ENCODE assay signal across 7 mouse cellular contexts in genomic region chr17:24478663-24479380, GRCm38 (mm10). TPM values are rescaled to one million over a fixed set of nuclear protein-coding genes. Genes with fewer than 3 reads are reported as not detected.
DNase-seq lines count a peak whose midpoint lies in the region; ATAC-seq lines count a peak whose summit lies in the region.

Mlst8 (minus strand) TSS chr17:24479078.

- no peaks in the 10 kb centered on the region for H3K27me3 ChIP-seq in embryonic facial prominence, embryonic 11.5 days (ENCODE audit: control insufficient read depth, insufficient read depth, low read length)
- no peaks in the 10 kb centered on the region for H3K27me3 ChIP-seq in limb, embryonic 11.5 days (ENCODE audit: control insufficient read depth, insufficient read depth, low read length)
- H3K27me3 ChIP-seq in midbrain, embryonic 14.5 days (ENCODE audit: control insufficient read depth, insufficient read depth, low read length) = no peaks in the 10 kb centered on the region

- WGBS in embryonic facial prominence, embryonic 11.5 days = under 1% methylated on average over 45 of the region's 48 CpGs
- WGBS in limb, embryonic 11.5 days = under 1% methylated on average over 48 of the region's 48 CpGs
- under 1% methylated on average over 48 of the region's 48 CpGs for WGBS in midbrain, embryonic 14.5 days

- peaks cover 3% of the 10 kb centered on the region for H3K4me1 ChIP-seq in embryonic facial prominence, embryonic 11.5 days (ENCODE audit: control insufficient read depth, insufficient read depth, low read length)
- H3K4me1 ChIP-seq in limb, embryonic 11.5 days (ENCODE audit: control insufficient read depth, insufficient read depth, low read length) = peaks cover 8% of the 10 kb centered on the region
- peaks cover 7% of the 10 kb centered on the region for H3K4me1 ChIP-seq in midbrain, embryonic 14.5 days (ENCODE audit: control insufficient read depth, insufficient read depth, low read length)

- peak; percentile 93 for ATAC-seq in embryonic facial prominence, embryonic 11.5 days (replicated peaks; ENCODE audit: insufficient number of reproducible peaks, low FRiP score, low TSS enrichment, low read depth)
- peak; percentile 88 for ATAC-seq in limb, embryonic 11.5 days (ENCODE audit: insufficient number of reproducible peaks, low FRiP score, low TSS enrichment, low read depth)
- peak; percentile 93 for ATAC-seq in midbrain, embryonic 14.5 days (ENCODE audit: low FRiP score, low TSS enrichment)

- peak within 1 kb of the TSS; percentile 58 for H3K4me2 ChIP-seq in embryonic facial prominence, embryonic 11.5 days (ENCODE audit: low read depth, low read length)
- peak within 1 kb of the TSS; percentile 58 for H3K4me2 ChIP-seq in limb, embryonic 11.5 days (ENCODE audit: low read depth, severe bottlenecking)
- peak within 1 kb of the TSS; percentile 58 for H3K4me2 ChIP-seq in midbrain, embryonic 14.5 days (ENCODE audit: low read length)

- peak; percentile 99 for DNase-seq in adrenal gland, postnatal 14 days
- DNase-seq in embryonic facial prominence, embryonic 11.5 days (ENCODE audit: low spot score) = peak; percentile 97
- peak; percentile 100 for DNase-seq in heart, adult 11 months
- DNase-seq in kidney, adult 18-20 months = peak; percentile 98
- peak; percentile 99 for DNase-seq in limb, embryonic 11.5 days (ENCODE audit: low spot score)
- peak; percentile 98 for DNase-seq in midbrain, embryonic 14.5 days
- peak; percentile 93 to 96 for DNase-seq in spleen, adult 18-20 months

- H3K36me3 ChIP-seq in embryonic facial prominence, embryonic 11.5 days (replicated peaks; ENCODE audit: control insufficient read depth, insufficient read depth, low read depth, low read length) = peaks cover 5% of the 10 kb centered on the region
- H3K36me3 ChIP-seq in limb, embryonic 11.5 days (ENCODE audit: control insufficient read depth, insufficient read depth, low read length) = peaks cover 21% of the 10 kb centered on the region
- peaks cover 35% of the 10 kb centered on the region for H3K36me3 ChIP-seq in midbrain, embryonic 14.5 days (ENCODE audit: control insufficient read depth, insufficient read depth, low read length)

- peak within 1 kb of the TSS; percentile 91 for H3K9ac ChIP-seq in embryonic facial prominence, embryonic 11.5 days (replicated peaks; ENCODE audit: low read length)
- peak within 1 kb of the TSS; percentile 91 for H3K9ac ChIP-seq in limb, embryonic 11.5 days (ENCODE audit: low read length)
- H3K9ac ChIP-seq in midbrain, embryonic 14.5 days (replicated peaks; ENCODE audit: low read length) = peak within 1 kb of the TSS; percentile 65

- no peaks in the 10 kb centered on the region for H3K9me3 ChIP-seq in embryonic facial prominence, embryonic 11.5 days (replicated peaks; ENCODE audit: control insufficient read depth, low read length)
- H3K9me3 ChIP-seq in limb, embryonic 11.5 days (ENCODE audit: control insufficient read depth, low read length) = no peaks in the 10 kb centered on the region
- no peaks in the 10 kb centered on the region for H3K9me3 ChIP-seq in midbrain, embryonic 14.5 days (ENCODE audit: control insufficient read depth, low read length)

- peak within 1 kb of the TSS; percentile 95 for H3K27ac ChIP-seq in embryonic facial prominence, embryonic 11.5 days (replicated peaks; ENCODE audit: low read depth, low read length)
- peak within 1 kb of the TSS; percentile 94 for H3K27ac ChIP-seq in limb, embryonic 11.5 days (replicated peaks; ENCODE audit: low read depth, low read length)
- H3K27ac ChIP-seq in midbrain, embryonic 14.5 days (replicated peaks; ENCODE audit: low read depth, low read length) = peak within 1 kb of the TSS; percentile 94

- H3K4me3 ChIP-seq in embryonic facial prominence, embryonic 11.5 days (ENCODE audit: low read depth, low read length) = peak within 1 kb of the TSS; percentile 71
- peak within 1 kb of the TSS; percentile 82 for H3K4me3 ChIP-seq in limb, embryonic 11.5 days (ENCODE audit: low read depth, low read length)
- peak within 1 kb of the TSS; percentile 63 for H3K4me3 ChIP-seq in midbrain, embryonic 14.5 days (replicated peaks; ENCODE audit: low read depth, low read length)

RNA-seq across cellular contexts. Expression of gene Mlst8, which starts in this region (rescaled TPM):
- total RNA-seq in adrenal gland, postnatal 14 days (2021) = 19.5 and 23.3 TPM in 2 replicates
- 30.3 and 32.0 TPM in 2 replicates for polyA plus RNA-seq in embryonic facial prominence, embryonic 11.5 days (2014; fragmentation: Nextera tagmentation; extraction: Ambion mirVana)
- polyA plus RNA-seq in limb, embryonic 11.5 days (2014; fragmentation: Nextera tagmentation; extraction: Ambion mirVana) = 30.3 and 36.2 TPM in 2 replicates
- polyA plus RNA-seq in midbrain, embryonic 14.5 days (2014; fragmentation: Nextera tagmentation; extraction: Ambion mirVana) = 36.2 and 43.0 TPM in 2 replicates

Comparison
In these comparisons a context has a peak if more than half of its experiments do, and no peak if none do; other contexts are left out.
1. Peak in every context shown above with its lines: DNase-seq, ATAC-seq, H3K4me3 ChIP-seq and H3K27ac ChIP-seq.